Mouse (Mus musculus) heart, adult 2 months (tissue): ENCODE data around the gene Zfp334.

Experiments used
- CTCF ChIP-seq: fragments of 200-600 bp; IDR thresholded peaks from 2 replicates; pipeline ENCODE4 v1.8.1; 2022; ENCODE audit warnings: antibody characterized with exemption, mild to moderate bottlenecking, moderate library complexity
- EP300 ChIP-seq: fragments of 200-500 bp; IDR thresholded peaks from 2 replicates; pipeline ENCODE4 v1.6.1; 2011; ENCODE audit warnings: low read depth, low read length, control low read depth; ENCODE audit not compliant: insufficient read depth

DNA sequence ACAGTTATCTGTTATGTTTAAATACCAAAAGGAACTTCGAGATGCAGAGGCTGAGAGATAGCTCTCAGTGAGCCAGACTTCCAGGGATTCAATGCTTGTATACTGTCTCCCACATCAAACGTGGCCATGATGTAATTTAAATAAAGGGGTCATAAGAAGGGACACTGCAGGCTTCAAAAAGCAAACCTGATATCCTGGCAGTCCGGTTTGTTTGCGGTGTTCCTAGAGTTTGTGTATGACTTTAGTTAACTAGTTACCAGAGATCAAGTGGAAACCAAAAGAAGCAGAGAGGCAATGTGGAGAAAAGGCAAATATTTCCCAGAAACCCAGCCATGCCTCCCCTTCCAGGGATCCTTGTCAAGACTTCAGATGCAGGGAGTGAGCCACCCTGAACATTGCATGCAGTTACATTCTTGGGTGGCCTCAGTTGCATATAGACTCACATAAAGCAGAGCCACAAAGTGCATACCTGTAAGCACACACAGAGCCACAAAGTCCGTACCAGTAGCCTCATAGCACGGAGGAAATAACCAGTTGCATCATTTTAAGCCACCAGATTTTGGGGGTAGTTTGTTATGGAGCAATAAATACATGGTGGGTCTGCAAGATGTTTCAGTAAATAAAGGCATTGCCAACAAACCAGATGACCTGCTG lies 1.4 kb upstream of the Zfp334 start:
- TF ChIP-seq CTCF (no peak), EP300 (no peak)
